Mouse (Mus musculus): Measurements from ENCODE around the gene Dyrk4. TPM values are rescaled to one million over a fixed set of nuclear protein-coding genes. Genes with fewer than 3 reads are reported as not detected.
A peak's percentile ranks its signal among the peaks of the same experiment; 100 is the strongest.

Gene Dyrk4
- polyA plus RNA-seq, 1 experiment from 2014 or later, result 0.42 TPM

GRCm38 (mm10) chr6:126877118-126877517 is 44.5 kb downstream of the Dyrk4 start:
- 82% methylated on average over 8 of the region's 8 CpGs for WGBS

GRCm38 (mm10) chr6:126852881-126853280 is 68.8 kb downstream of the Dyrk4 start, which contains the start of gene Akap3:
Akap3 (plus strand) TSS chr6:126853098.
- ATAC-seq (ENCODE audit: insufficient number of reproducible peaks, insufficient read depth, low FRiP score, low read depth), result no peak

More at GRCm38 (mm10) chr6:126877118-126877517, 44.5 kb downstream of the Dyrk4 start:
- Histone ChIP-seq H3K36me3 (ENCODE audit: control insufficient read depth, insufficient read depth, low read length) (no peaks in the 10 kb centered on the region), H3K9me3 (ENCODE audit: control insufficient read depth, low read depth, low read length) (no peaks in the 10 kb centered on the region), H3K4me2 (replicated peaks; ENCODE audit: low read depth, low read length) (no peak overlapping the region), H3K9ac (replicated peaks; ENCODE audit: low read depth, low read length) (no peak overlapping the region), H3K27me3 (ENCODE audit: control insufficient read depth, insufficient read depth, low read length) (no peaks in the 10 kb centered on the region), H3K27ac (ENCODE audit: low read length) (no peak overlapping the region), H3K4me3 (ENCODE audit: low read depth, low read length) (no peak overlapping the region), H3K4me1 (ENCODE audit: control insufficient read depth, insufficient read depth, low read length) (no peaks in the 10 kb centered on the region)
- no peak for ATAC-seq (ENCODE audit: insufficient number of reproducible peaks, insufficient read depth, low FRiP score, low read depth)

DNA sequence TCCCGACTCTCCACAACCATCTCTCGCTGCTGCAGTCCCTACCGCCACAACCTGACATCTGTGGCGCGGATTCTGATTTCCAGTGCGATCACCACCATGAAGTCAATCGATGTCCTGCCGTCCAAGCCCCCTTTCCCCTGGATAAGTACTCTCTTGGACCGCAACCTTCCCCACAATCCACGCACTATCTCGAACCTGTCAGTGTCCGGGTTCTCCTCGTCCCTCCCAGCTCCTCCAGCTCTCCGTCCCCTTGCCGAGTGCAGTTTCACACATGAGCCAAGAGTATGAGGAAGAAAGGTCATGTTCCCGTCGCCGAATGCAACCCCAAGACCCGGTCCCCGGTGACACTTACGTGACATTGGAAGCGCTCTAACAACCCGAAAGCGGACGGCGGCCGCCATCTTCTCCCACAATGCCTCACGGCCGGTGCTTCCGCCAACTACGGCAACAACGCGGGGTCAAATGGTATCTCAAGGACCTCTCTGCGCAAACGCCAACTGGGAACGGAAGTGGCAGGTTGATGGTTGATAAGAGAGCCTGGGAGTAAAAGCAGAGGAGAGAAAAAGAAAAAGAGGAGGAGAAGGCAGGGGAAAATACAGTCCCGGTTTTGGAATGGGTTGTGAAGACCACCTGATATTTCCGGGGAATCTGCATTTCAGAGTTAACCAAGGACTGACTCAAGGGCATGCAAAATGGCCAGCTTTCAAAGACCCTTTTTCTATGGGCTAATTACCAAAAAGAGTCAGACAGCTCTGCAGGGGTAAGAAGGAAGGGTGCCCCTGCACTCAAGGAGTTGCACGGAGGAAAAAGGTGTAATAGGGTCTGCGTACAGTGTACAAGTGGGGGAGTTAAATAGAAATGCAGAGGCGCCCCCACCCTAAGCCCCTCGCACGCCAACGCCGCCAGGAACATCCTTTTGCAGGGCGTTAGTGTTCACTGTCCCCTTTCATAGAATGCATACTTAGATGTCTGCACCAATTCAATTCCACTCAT is 72.6 kb downstream of the Dyrk4 start, which contains the start of gene Ndufa9:
Ndufa9 (minus strand) TSS at position 425 of the 993 bp plus-strand sequence.
- ATAC-seq (ENCODE audit: insufficient number of reproducible peaks, insufficient read depth, low FRiP score, low read depth), result peak; percentile 83
- Histone ChIP-seq H3K9me3 (ENCODE audit: control insufficient read depth, low read depth, low read length) (no peaks in the 10 kb centered on the region), H3K27me3 (ENCODE audit: control insufficient read depth, insufficient read depth, low read length) (no peaks in the 10 kb centered on the region), H3K4me1 (ENCODE audit: control insufficient read depth, insufficient read depth, low read length) (peaks cover 12% of the 10 kb centered on the region), H3K27ac (ENCODE audit: low read length) (no peak within 1 kb of the TSS), H3K9ac (replicated peaks; ENCODE audit: low read depth, low read length) (peak within 1 kb of the TSS; percentile 88), H3K4me3 (ENCODE audit: low read depth, low read length) (peak within 1 kb of the TSS; percentile 75), H3K4me2 (replicated peaks; ENCODE audit: low read depth, low read length) (peak within 1 kb of the TSS; percentile 82), H3K36me3 (ENCODE audit: control insufficient read depth, insufficient read depth, low read length) (no peaks in the 10 kb centered on the region; the same call in 1 of the 2 replicates)
- WGBS, result 6% methylated on average over 46 of the region's 46 CpGs

More at GRCm38 (mm10) chr6:126852881-126853280, 68.8 kb downstream of the Dyrk4 start, which contains the start of gene Akap3:
- Histone ChIP-seq H3K4me1 (ENCODE audit: control insufficient read depth, insufficient read depth, low read length) (peaks cover 8% of the 10 kb centered on the region), H3K4me2 (replicated peaks; ENCODE audit: low read depth, low read length) (no peak within 1 kb of the TSS), H3K4me3 (ENCODE audit: low read depth, low read length) (no peak within 1 kb of the TSS), H3K9me3 (ENCODE audit: control insufficient read depth, low read depth, low read length) (no peaks in the 10 kb centered on the region), H3K36me3 (ENCODE audit: control insufficient read depth, insufficient read depth, low read length) (no peaks in the 10 kb centered on the region), H3K27me3 (ENCODE audit: control insufficient read depth, insufficient read depth, low read length) (no peaks in the 10 kb centered on the region), H3K27ac (ENCODE audit: low read length) (no peak within 1 kb of the TSS), H3K9ac (replicated peaks; ENCODE audit: low read depth, low read length) (no peak within 1 kb of the TSS)

DNA sequence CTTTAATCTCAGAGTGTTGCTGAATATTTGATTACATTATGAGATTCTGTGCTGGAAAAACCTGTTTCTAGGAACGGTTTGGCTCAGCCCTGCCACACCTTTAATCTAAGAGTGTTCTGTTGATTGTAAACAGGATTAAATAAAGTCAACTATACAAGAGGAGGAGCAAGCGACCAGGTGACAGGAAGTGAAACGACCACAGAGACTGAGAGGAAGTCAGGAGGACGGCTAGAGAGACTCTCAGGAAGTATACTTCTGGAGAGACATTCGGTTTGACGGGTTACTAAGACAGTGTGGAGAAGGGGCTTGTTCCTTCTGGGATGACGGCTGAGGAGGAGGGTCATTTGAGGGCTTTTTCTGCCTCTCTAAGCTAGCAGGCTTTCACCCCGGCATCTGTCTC is 85.0 kb downstream of the Dyrk4 start:
- H3K27ac ChIP-seq (ENCODE audit: low read length), result no peak overlapping the region
- H3K9me3 ChIP-seq (ENCODE audit: control insufficient read depth, low read depth, low read length), result no peaks in the 10 kb centered on the region
- peaks cover 72% of the 10 kb centered on the region for H3K36me3 ChIP-seq (ENCODE audit: control insufficient read depth, insufficient read depth, low read length)
- no peaks in the 10 kb centered on the region for H3K4me1 ChIP-seq (ENCODE audit: control insufficient read depth, insufficient read depth, low read length)
- H3K4me2 ChIP-seq (replicated peaks; ENCODE audit: low read depth, low read length), result no peak overlapping the region
- H3K9ac ChIP-seq (replicated peaks; ENCODE audit: low read depth, low read length), result no peak overlapping the region
- no peaks in the 10 kb centered on the region for H3K27me3 ChIP-seq (ENCODE audit: control insufficient read depth, insufficient read depth, low read length)
- WGBS, result 79% methylated on average over 8 of the region's 8 CpGs
- ATAC-seq (ENCODE audit: insufficient number of reproducible peaks, insufficient read depth, low FRiP score, low read depth), result no peak
- H3K4me3 ChIP-seq (ENCODE audit: low read depth, low read length), result no peak overlapping the region

Other genes starting within 250 kb of the Dyrk4 start
- 3.6 and 5.1 TPM in 2 replicates for gene Kcna6, start 181.2 kb downstream of the Dyrk4 start, polyA plus RNA-seq (2014; fragmentation: Nextera tagmentation; extraction: Ambion mirVana)
- gene Ndufa9, start 72.7 kb downstream of the Dyrk4 start, polyA plus RNA-seq (2014; fragmentation: Nextera tagmentation; extraction: Ambion mirVana), result 180 and 200 TPM in 2 replicates
- not detected in 2 replicates for gene Akap3, start 68.7 kb downstream of the Dyrk4 start, polyA plus RNA-seq (2014; fragmentation: Nextera tagmentation; extraction: Ambion mirVana)
- 62.1 and 73.4 TPM in 2 replicates for gene Rad51ap1, start 17.7 kb upstream of the Dyrk4 start, polyA plus RNA-seq (2014; fragmentation: Nextera tagmentation; extraction: Ambion mirVana)
- 17.6 and 19.5 TPM in 2 replicates for gene D6Wsu163e, start 18.1 kb upstream of the Dyrk4 start, polyA plus RNA-seq (2014; fragmentation: Nextera tagmentation; extraction: Ambion mirVana)
- not detected in 2 replicates for gene Fgf6, start 93.7 kb upstream of the Dyrk4 start, polyA plus RNA-seq (2014; fragmentation: Nextera tagmentation; extraction: Ambion mirVana)
- not detected in 2 replicates for gene Fgf23, start 151.1 kb upstream of the Dyrk4 start, polyA plus RNA-seq (2014; fragmentation: Nextera tagmentation; extraction: Ambion mirVana)
- gene Tigar, start 187.7 kb upstream of the Dyrk4 start, polyA plus RNA-seq (2014; fragmentation: Nextera tagmentation; extraction: Ambion mirVana), result 3.4 and 3.8 TPM in 2 replicates
- gene Ccnd2, start 230.4 kb upstream of the Dyrk4 start, polyA plus RNA-seq (2014; fragmentation: Nextera tagmentation; extraction: Ambion mirVana), result 1,255 and 1,268 TPM in 2 replicates